Mouse (Mus musculus): Measurements from ENCODE around the gene Abcg1.

GRCm38 (mm10) chr17:31160291-31160690, 102.8 kb downstream of the Abcg1 start:
- no peak for TF ChIP-seq CTCF (IDR thresholded peaks at IDR 0.05; ENCODE audit: low read depth, low read length)
- no peak for TF ChIP-seq EP300 (IDR thresholded peaks at IDR 0.05; ENCODE audit: insufficient read depth, low read depth, low read length)
- no peak for TF ChIP-seq POLR2A (IDR thresholded peaks at IDR 0.05; ENCODE audit: insufficient read depth, low read length)
